Mouse (Mus musculus): ENCODE measurements around the gene Zranb3. TPM values are rescaled to one million over a fixed set of nuclear protein-coding genes. Genes with fewer than 3 reads are reported as not detected.

The Zranb3 gene
- polyA plus RNA-seq, 1 experiment = 1.1 TPM

DNA sequence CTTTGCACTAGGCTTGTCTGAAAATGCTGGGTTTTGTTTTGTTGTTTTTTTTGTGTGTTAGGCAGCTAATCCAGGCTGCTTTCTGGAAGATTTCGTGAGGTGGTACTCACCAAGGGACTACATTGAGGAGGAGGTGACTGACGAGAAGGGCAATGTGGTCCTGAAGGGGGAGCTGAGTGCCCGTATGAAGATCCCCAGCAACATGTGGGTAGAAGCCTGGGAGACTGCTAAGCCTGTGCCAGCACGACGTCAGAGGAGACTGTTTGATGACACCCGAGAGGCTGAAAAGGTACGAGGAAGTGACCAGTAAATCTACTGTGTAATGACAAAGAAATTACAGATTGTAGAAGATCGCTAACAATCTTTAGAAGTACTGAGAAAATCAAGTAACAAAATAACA, 165.6 kb downstream of the Zranb3 start:
- WGBS = 79% methylated on average over 8 of the region's 8 CpGs
- Histone ChIP-seq H3K4me3 (replicated peaks; ENCODE audit: extremely low read depth, low read depth, low read length) (no peak overlapping the region), H3K4me1 (ENCODE audit: control insufficient read depth, insufficient read depth, low read length) (no peaks in the 10 kb centered on the region)
- no peak for TF ChIP-seq CTCF (IDR thresholded peaks at IDR 0.05; ENCODE audit: insufficient read depth, low read length)
- no peak for TF ChIP-seq POLR2A (IDR thresholded peaks at IDR 0.05; ENCODE audit: borderline replicate concordance, extremely low read depth, low read depth, low read length)
- DNase-seq = no peak

DNA sequence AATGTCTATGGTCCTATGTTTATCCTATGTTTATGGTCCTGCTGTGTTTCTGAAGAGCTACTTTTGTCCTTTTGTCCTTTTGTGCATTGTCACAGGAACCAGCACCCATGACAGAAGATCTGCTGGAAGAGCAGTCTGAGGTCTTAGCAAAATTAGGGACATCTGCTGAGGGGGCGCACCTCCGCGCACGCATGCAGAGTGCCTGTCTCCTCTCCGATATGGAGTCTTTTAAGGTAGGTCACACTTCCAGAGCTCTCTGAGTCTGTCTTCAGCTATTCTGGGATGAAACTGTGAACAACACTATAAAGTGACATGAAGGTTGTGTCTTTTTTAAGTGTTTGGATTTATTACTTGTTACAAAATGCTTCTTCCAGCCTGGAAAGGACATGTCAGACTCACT, 168.5 kb downstream of the Zranb3 start:
- no peak overlapping the region for H3K4me3 ChIP-seq (replicated peaks; ENCODE audit: extremely low read depth, low read depth, low read length)
- TF ChIP-seq POLR2A (IDR thresholded peaks at IDR 0.05; ENCODE audit: borderline replicate concordance, extremely low read depth, low read depth, low read length) = no peak
- no peak for TF ChIP-seq CTCF (IDR thresholded peaks at IDR 0.05; ENCODE audit: insufficient read depth, low read length)
- no peaks in the 10 kb centered on the region for H3K4me1 ChIP-seq (ENCODE audit: control insufficient read depth, insufficient read depth, low read length)
- DNase-seq = no peak
- 91% methylated on average over 5 of the region's 5 CpGs for WGBS

DNA sequence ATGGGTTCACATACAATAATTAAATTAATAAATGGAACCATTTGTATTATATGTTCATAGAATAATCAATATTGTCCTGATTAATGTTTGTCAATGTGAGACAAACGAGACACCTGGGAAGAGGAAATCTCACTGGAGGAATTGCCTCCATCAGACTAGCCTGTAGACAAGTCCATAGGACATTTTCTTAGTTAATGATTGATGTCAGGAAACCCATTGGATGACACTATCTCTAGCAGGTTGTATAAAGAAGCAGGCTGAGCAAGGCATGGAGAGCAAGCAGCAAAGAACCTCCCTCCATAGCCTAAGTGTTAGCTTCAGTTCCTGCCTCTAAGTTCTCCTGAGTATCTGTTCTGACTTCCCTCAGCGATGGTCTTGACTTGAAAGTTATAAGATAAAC, 169.4 kb downstream of the Zranb3 start:
- DNase-seq = no peak
- TF ChIP-seq CTCF (IDR thresholded peaks at IDR 0.05; ENCODE audit: insufficient read depth, low read length) (no peak), POLR2A (IDR thresholded peaks at IDR 0.05; ENCODE audit: borderline replicate concordance, extremely low read depth, low read depth, low read length) (no peak)
- 88% methylated on average over 2 of the region's 2 CpGs for WGBS
- H3K4me1 ChIP-seq (ENCODE audit: control insufficient read depth, insufficient read depth, low read length) = no peaks in the 10 kb centered on the region
- no peak overlapping the region for H3K4me3 ChIP-seq (replicated peaks; ENCODE audit: extremely low read depth, low read depth, low read length)

DNA sequence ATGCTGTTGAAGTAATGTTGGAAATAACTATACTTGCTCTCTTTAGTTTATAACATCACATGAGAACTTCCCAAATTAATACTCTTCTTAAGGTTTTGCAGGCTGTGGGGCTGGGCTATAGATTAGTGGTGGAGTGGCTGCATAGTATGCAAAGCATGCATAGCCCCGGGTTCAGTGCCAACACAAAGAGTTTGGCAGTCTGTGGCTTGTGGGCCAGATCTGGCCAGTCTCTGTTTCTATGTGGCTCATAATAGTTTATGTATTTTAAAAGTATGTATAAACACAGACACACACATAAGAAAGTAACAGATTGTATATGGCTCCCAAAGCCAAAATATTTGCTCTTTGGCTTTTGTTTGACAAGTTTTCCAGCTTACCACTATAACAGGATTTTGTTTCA, 187.0 kb downstream of the Zranb3 start:
- DNase-seq = no peak
- TF ChIP-seq CTCF (IDR thresholded peaks at IDR 0.05; ENCODE audit: insufficient read depth, low read length) (no peak), POLR2A (IDR thresholded peaks at IDR 0.05; ENCODE audit: borderline replicate concordance, extremely low read depth, low read depth, low read length) (no peak)
- Histone ChIP-seq H3K4me3 (replicated peaks; ENCODE audit: extremely low read depth, low read depth, low read length) (no peak overlapping the region), H3K4me1 (ENCODE audit: control insufficient read depth, insufficient read depth, low read length) (no peaks in the 10 kb centered on the region)
- WGBS = 30% methylated on average over 1 of the region's 1 CpGs

DNA sequence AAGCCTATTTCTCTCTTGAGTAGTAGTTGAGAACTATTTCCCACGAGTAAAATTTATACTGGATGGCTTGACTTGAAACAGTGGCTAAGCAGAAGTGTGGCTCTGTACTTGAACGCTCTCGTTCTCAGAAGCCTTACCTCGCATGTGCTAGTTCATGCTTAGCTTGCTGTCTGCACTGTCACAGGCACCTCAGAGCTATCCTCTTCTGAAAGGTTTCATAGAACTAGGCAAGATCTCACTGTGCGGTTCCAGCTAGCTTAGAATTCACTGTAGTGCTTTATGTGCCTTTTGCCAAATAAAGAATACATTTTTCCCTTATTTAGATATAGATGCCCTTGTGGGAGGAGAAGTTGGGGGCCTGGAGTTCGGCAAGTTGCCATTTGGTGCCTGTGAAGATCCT, 187.5 kb downstream of the Zranb3 start:
- Histone ChIP-seq H3K4me1 (ENCODE audit: control insufficient read depth, insufficient read depth, low read length) (no peaks in the 10 kb centered on the region), H3K4me3 (replicated peaks; ENCODE audit: extremely low read depth, low read depth, low read length) (no peak overlapping the region)
- 77% methylated on average over 6 of the region's 6 CpGs for WGBS
- TF ChIP-seq CTCF (IDR thresholded peaks at IDR 0.05; ENCODE audit: insufficient read depth, low read length) (no peak), POLR2A (IDR thresholded peaks at IDR 0.05; ENCODE audit: borderline replicate concordance, extremely low read depth, low read depth, low read length) (no peak)
- DNase-seq = no peak

DNA sequence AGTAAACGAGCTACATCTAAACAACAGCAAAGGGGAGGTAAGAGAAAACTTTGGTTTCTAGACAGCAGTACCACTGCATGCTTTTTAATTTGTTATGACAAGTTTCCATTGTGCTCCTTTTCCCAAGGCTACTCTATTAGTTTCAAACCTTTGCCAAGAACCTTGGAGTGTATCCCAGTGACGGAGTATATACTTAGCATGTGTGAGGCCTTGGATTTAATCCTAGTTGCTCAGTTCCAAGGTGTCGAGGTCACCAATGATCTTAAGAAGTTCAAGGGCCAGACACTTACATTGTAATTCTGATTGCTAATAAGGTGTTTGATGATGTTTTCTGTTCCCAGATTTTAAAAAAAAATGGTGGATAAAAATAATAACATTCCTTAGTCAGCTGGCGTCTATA, 189.7 kb downstream of the Zranb3 start:
- H3K4me3 ChIP-seq (replicated peaks; ENCODE audit: extremely low read depth, low read depth, low read length) = no peak overlapping the region
- no peaks in the 10 kb centered on the region for H3K4me1 ChIP-seq (ENCODE audit: control insufficient read depth, insufficient read depth, low read length)
- no peak for DNase-seq
- TF ChIP-seq CTCF (IDR thresholded peaks at IDR 0.05; ENCODE audit: insufficient read depth, low read length) = no peak
- no peak for TF ChIP-seq POLR2A (IDR thresholded peaks at IDR 0.05; ENCODE audit: borderline replicate concordance, extremely low read depth, low read depth, low read length)
- 62% methylated on average over 4 of the region's 4 CpGs for WGBS

DNA sequence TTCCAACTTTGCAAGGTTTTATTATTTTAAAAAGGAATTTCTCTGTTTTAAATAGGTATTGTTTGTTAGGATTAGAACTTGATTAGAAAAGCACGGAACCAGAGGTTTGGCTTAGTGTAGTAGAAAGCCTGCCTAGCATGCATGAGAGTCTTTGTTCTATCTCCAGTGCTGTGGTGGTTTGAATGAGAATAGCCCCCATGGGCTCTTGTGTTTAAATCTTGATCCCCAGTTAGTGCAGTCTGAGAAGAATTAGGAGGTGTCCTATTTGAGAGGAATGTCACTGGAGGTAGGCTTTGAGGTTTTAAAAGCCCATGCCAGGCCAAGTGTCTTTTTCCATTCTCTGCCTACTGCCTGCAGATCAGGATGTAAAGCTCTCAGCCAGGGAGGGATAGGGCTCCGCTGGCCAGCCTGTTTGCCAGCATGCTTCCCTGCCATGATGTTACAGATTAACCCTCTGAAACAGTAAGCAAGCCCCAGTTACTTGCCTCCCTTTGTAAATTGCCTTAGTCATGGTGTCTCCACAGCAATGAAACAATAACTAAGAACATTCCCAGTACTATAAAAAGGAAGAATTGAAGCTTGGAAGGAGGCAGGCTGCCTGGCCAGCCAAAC, 198.0 kb downstream of the Zranb3 start:
- 90% methylated on average over 2 of the region's 2 CpGs for WGBS
- TF ChIP-seq CTCF (IDR thresholded peaks at IDR 0.05; ENCODE audit: insufficient read depth, low read length) (no peak), POLR2A (IDR thresholded peaks at IDR 0.05; ENCODE audit: borderline replicate concordance, extremely low read depth, low read depth, low read length) (no peak)
- H3K4me3 ChIP-seq (replicated peaks; ENCODE audit: extremely low read depth, low read depth, low read length) = no peak overlapping the region
- no peak for DNase-seq
- H3K4me1 ChIP-seq (ENCODE audit: control insufficient read depth, insufficient read depth, low read length) = no peaks in the 10 kb centered on the region

Other genes starting within 250 kb of the Zranb3 start
- 1.7 and 2.7 TPM in 2 replicates for gene Map3k19, start 248.0 kb downstream of the Zranb3 start, polyA plus RNA-seq (2012; rRNA removed)
- gene Rab3gap1, start 234.3 kb downstream of the Zranb3 start, polyA plus RNA-seq (2012; rRNA removed) = 20.4 and 22.2 TPM in 2 replicates
- gene R3hdm1, start 254 bp upstream of the Zranb3 start, polyA plus RNA-seq (2012; rRNA removed) = 29.8 and 34.2 TPM in 2 replicates
- gene Ubxn4, start 140.9 kb upstream of the Zranb3 start, polyA plus RNA-seq (2012; rRNA removed) = 17.0 and 19.2 TPM in 2 replicates
- 0.09 and 0.17 TPM in 2 replicates for gene Lct, start 225.3 kb upstream of the Zranb3 start, polyA plus RNA-seq (2012; rRNA removed)